Mouse (Mus musculus) C2C12 (cell line): ENCODE data around the gene Entpd6. TPM values are rescaled to one million over a fixed set of nuclear protein-coding genes. Genes with fewer than 3 reads are reported as not detected.

ENCODE experiments used
- H3K27me3 ChIP-seq: one replicate; pipeline ENCODE4 v1.6.1; 2011; ENCODE audit not compliant: control insufficient read depth, insufficient read depth, insufficient read length
- H3K36me3 ChIP-seq: one replicate; pipeline ENCODE4 v1.6.1; 2011; ENCODE audit not compliant: control insufficient read depth, insufficient read depth
- H3K4me3 ChIP-seq: one replicate; pipeline ENCODE4 v1.5.1; 2011; ENCODE audit warnings: mild to moderate bottlenecking, control low read depth; ENCODE audit not compliant: poor library complexity, insufficient read depth, severe bottlenecking
- H3K79me2 ChIP-seq: one replicate; pipeline ENCODE4 v1.6.1; 2011; ENCODE audit not compliant: control insufficient read depth, insufficient read depth
- H3K79me3 ChIP-seq: one replicate; pipeline ENCODE4 v1.6.1; 2011; ENCODE audit warnings: low read depth, control low read depth
- H3ac ChIP-seq: one replicate; pipeline ENCODE3; 2011; ENCODE audit warnings: low read depth; ENCODE audit not compliant: control insufficient read depth, insufficient read length
- CEBPB ChIP-seq: IDR thresholded peaks from one replicate; pipeline ENCODE4 v1.6.1; 2011; ENCODE audit warnings: low read depth, mild to moderate bottlenecking, control low read depth, moderate library complexity
- CTCF ChIP-seq: IDR thresholded peaks from one replicate; pipeline ENCODE4 v1.5.1; 2011; ENCODE audit not compliant: control insufficient read depth, insufficient read depth, insufficient read length
- FOSL1 ChIP-seq: IDR thresholded peaks from one replicate; pipeline ENCODE4 v1.8.0; 2011; ENCODE audit warnings: mild to moderate bottlenecking, low read length; ENCODE audit not compliant: poor library complexity, insufficient read depth, severe bottlenecking
- MAX ChIP-seq: IDR thresholded peaks from one replicate; pipeline ENCODE4 v1.6.1; 2011; ENCODE audit warnings: mild to moderate bottlenecking, control low read depth
- MYOD1 ChIP-seq: IDR thresholded peaks from one replicate; pipeline ENCODE4 v1.6.1; 2011; ENCODE audit warnings: low read depth; ENCODE audit not compliant: control insufficient read depth, insufficient read length
- MYOG ChIP-seq: IDR thresholded peaks from one replicate; pipeline ENCODE4 v1.6.1; 2011; ENCODE audit not compliant: control insufficient read depth, insufficient read length; ENCODE audit errors: extremely low read depth
- USF1 ChIP-seq: IDR thresholded peaks from one replicate; pipeline ENCODE4 v1.6.1; 2011; ENCODE audit warnings: low read depth, mild to moderate bottlenecking, control low read depth, moderate library complexity
- polyA plus RNA-seq: library from polyadenylated mRNA; unstranded; fragments of >200 nt; fragmentation: generic; extraction: Trizol; gene quantifications from one replicate; pipeline ENCODE4 v1.2.1, GENCODE M21; 2012; ENCODE audit warnings: missing spikeins

Gene Entpd6
- polyA plus RNA-seq, 1 experiment, result 10.3 TPM

- no peak overlapping the region for H3K4me3 ChIP-seq
- no peak overlapping the region for H3ac ChIP-seq
- H3K79me2 ChIP-seq, result peaks cover 7% of the 10 kb centered on the region
- TF ChIP-seq MAX, result no peak
- TF ChIP-seq CEBPB, result no peak
- TF ChIP-seq MYOG, result no peak
- TF ChIP-seq USF1, result no peak
- TF ChIP-seq MYOD1, result no peak
- TF ChIP-seq FOSL1, result no peak
- no peak for TF ChIP-seq CTCF
- no peaks in the 10 kb centered on the region for H3K27me3 ChIP-seq
- no peaks in the 10 kb centered on the region for H3K79me3 ChIP-seq
- peaks cover 3% of the 10 kb centered on the region for H3K36me3 ChIP-seq
These were observed 44.5 kb downstream of the Entpd6 start for GRCm38 (mm10) chr2:150793320-150793719.

GRCm38 (mm10) chr2:150798084-150798483 is 49.2 kb downstream of the Entpd6 start:
- Histone ChIP-seq H3K79me3 (no peaks in the 10 kb centered on the region), H3K79me2 (no peaks in the 10 kb centered on the region), H3K4me3 (no peak overlapping the region), H3ac (no peak overlapping the region), H3K36me3 (peaks cover 11% of the 10 kb centered on the region), H3K27me3 (no peaks in the 10 kb centered on the region)
- no peak for TF ChIP-seq MYOD1
- TF ChIP-seq CTCF, result no peak
- no peak for TF ChIP-seq CEBPB
- TF ChIP-seq USF1, result no peak
- TF ChIP-seq MAX, result no peak
- no peak for TF ChIP-seq FOSL1
- TF ChIP-seq MYOG, result no peak

GRCm38 (mm10) chr2:150800616-150801015 is 51.8 kb downstream of the Entpd6 start:
- H3ac ChIP-seq, result no peak overlapping the region
- peaks cover 26% of the 10 kb centered on the region for H3K36me3 ChIP-seq
- H3K4me3 ChIP-seq, result no peak overlapping the region
- no peaks in the 10 kb centered on the region for H3K79me3 ChIP-seq
- H3K27me3 ChIP-seq, result no peaks in the 10 kb centered on the region
- H3K79me2 ChIP-seq, result no peaks in the 10 kb centered on the region
- TF ChIP-seq FOSL1 (no peak), MAX (no peak), CEBPB (no peak), MYOG (no peak), MYOD1 (no peak), CTCF (no peak), USF1 (no peak)

GRCm38 (mm10) chr2:150803035-150803434 is 54.2 kb downstream of the Entpd6 start:
- H3K27me3 ChIP-seq, result no peaks in the 10 kb centered on the region
- TF ChIP-seq CEBPB (no peak), USF1 (no peak), MYOD1 (no peak), CTCF (no peak)
- no peaks in the 10 kb centered on the region for H3K79me2 ChIP-seq
- no peak overlapping the region for H3K4me3 ChIP-seq
- no peaks in the 10 kb centered on the region for H3K79me3 ChIP-seq
- H3K36me3 ChIP-seq, result peaks cover 26% of the 10 kb centered on the region
- H3ac ChIP-seq, result no peak overlapping the region

- H3K79me2 ChIP-seq, result no peaks in the 10 kb centered on the region
- H3K4me3 ChIP-seq, result no peak overlapping the region
- H3K79me3 ChIP-seq, result no peaks in the 10 kb centered on the region
- peaks cover 38% of the 10 kb centered on the region for H3K36me3 ChIP-seq
- no peak overlapping the region for H3ac ChIP-seq
- H3K27me3 ChIP-seq, result no peaks in the 10 kb centered on the region
- TF ChIP-seq CEBPB (no peak), MAX (no peak), USF1 (no peak), MYOD1 (no peak), FOSL1 (no peak), MYOG (no peak), CTCF (no peak)
These were observed 59.5 kb downstream of the Entpd6 start for GRCm38 (mm10) chr2:150808381-150808780.

GRCm38 (mm10) chr2:150808812-150809211 is 60.0 kb downstream of the Entpd6 start:
- H3K79me2 ChIP-seq, result no peaks in the 10 kb centered on the region
- H3K27me3 ChIP-seq, result no peaks in the 10 kb centered on the region
- no peak for TF ChIP-seq USF1
- H3K79me3 ChIP-seq, result no peaks in the 10 kb centered on the region
- H3K36me3 ChIP-seq, result peaks cover 36% of the 10 kb centered on the region
- H3ac ChIP-seq, result no peak overlapping the region
- H3K4me3 ChIP-seq, result no peak overlapping the region
